Mouse (Mus musculus) CD4-positive, CD25-positive, alpha-beta regulatory T cell, adult 2 months (primary cell): ENCODE data around the gene Sik3.
A peak's percentile ranks its signal among the peaks of the same experiment; 100 is the strongest.
"Not testable (repeated sequence)": the region's sequence is repeated elsewhere in the genome, so short reads cannot be mapped to it uniquely, and the experiment has no call there.

ENCODE experiments used
- DNase-seq: peaks from one replicate; pipeline ENCODE4 v3.0.0-alpha.2; 2012; ENCODE audit warnings: low read depth, low spot score

Gene Sik3

DNA sequence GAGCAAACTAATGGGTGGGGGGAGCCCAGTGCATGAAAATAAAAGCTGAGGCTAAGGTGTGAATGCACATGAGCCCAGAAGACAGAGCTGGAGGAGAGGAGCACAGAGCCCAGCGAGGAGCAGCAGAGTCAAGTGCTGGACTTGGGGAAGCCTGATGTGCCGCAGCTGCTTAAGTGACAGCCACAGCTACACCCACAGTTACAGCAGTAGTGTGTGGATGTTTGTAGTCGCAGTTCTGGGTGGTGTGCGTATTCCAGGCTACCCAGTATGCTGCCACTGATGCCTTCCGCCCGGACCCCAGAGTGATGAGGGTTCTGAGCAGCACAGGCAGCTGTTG is 139.1 kb downstream of the Sik3 start:
- peak; percentile 29 for DNase-seq

DNA sequence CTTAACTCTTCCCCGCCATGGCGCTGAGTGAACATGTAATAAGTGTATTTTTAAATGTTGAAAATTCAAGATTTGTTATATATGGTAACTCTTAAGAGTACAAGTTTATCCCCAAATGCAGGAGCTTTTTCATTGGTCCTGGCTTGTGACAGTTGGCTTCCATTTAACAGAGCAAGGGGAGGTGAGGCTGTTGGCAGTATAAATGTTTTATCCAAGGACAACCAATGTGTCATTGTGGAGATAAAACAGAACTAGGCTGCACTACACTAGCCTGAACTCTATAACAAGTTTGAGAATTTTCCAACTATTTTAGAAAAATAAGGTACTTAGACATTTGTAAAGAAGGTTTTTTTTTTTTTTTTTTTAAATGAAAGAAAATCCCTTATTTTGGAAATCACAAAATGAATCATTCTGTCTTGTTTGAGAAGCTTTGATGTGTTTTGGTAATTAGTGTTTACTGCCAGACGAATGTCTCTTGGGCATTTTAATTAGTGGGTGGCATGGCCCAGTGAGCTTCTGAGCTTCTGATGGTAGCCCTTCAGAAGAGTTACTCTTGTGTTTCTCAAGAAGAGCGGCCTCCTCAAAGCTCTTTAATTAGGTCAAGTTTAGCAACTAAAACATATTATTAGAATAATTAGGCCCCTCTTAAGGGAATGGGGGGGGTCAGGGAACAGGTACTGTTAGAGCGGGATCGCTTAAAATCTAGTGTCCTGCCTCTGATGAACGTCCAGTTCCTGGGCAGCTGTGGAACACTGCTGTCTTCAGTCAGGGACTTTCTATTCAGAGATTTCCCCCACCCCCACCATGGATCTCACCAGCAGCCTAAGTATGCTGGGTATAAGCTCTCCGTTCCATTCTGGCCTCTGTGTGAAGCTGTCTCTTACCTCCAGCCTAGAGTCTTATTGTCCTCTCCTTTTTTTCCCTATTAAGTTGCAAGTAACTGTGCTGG is 139.7 kb downstream of the Sik3 start:
- DNase-seq = no peak

DNA sequence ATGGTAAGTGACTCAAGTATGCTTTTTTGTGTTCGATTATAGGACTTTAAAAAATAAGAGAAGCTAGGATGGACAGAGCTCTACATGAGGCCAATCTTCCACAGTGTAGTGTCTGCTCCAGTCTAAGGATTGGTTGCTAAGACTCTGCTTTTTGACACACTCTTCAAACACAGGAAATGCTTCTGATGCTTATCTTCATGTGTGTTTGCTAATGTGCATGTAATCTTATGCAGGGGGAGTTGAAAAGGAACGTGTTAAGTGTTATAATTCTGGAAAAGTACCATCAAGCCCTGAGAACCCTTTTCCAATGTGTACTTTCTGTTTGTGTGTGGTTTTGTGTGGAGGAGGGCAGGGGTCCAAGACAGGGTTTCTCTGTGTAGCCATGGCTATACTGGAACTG is 141.8 kb downstream of the Sik3 start:
- DNase-seq = peak; percentile 59

DNA sequence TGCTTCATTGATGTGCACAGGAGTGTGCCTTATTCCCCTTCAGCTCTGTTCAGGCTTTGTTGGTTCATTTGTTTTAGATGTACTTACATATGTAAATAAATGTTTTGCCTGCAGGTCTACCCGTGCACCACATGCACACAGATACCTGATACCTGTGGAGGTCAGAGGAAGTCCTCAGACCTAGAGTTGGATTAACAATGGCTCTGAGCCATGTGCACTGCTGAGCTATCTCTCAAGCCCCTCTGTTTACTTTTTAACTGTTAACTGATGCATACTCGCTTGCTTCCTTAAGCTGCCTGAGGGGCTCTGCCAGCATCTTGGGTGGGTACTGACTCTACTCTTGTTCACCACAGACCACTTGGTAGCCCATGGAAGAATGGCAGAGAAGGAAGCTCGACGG is 142.4 kb downstream of the Sik3 start:
- no peak for DNase-seq

DNA sequence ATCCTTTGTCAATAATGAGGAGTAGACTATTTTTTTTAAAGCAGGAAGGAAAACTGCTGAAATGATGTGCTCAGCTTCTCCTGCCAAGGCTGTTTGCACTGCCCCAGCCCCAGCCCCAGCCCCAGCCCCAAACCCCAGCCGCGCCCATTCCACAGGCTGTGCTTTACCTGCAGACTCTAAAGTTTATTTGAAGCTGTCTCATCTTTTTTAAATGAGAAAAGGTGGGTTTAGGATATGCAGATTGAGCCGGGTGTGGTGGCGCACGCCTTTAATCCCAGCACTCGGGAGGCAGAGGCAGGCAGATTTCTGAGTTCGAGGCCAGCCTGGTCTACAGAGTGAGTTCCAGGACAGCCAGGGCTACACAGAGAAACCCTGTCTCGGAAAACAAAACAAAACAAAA is 143.2 kb downstream of the Sik3 start:
- not testable (repeated sequence) for DNase-seq

DNA sequence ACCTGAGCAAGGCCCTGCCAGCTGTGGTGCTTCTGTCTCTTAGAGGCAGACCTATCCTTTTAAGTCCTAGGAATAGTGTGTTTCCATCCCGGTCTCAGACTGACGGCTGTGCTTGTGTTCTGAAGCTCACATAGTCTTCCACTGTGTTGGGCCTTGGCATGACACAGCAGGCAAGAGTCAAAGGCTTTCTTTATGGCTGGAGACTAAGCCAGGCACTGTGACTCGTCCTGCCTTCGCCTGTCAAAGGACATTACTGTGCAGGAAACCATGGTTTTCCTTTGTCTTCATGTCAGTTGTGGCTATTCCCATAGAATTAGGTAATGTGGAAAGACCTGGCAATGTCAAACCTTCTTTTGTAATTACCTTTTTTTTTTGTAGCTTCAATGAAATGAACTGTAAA is 144.1 kb downstream of the Sik3 start:
- no peak for DNase-seq

DNA sequence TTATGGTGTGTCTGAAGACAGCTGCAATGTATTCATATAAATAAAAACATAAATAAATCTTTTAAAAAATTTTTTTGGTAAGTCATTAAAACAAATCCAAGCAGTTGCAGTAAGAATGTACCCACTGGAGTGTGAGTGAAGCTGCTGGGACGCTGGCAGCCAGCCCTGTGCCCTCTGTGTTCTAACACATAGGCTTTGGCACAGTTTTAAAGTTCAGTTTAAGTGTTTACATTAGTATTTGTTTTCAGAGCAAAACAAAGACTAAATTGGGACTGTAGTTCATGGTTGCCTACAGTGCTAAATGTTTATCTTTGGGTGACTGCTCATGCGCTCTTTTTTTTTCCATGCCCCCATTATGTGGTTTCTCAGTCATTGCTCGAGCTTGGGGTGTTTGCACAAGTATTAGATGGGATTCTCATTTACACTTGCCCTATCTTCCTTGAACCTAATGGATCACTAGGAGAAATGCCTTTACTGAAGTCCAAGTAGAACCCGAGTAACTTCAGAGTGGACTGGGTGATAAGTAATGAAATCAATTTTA is 145.7 kb downstream of the Sik3 start:
- no peak for DNase-seq

DNA sequence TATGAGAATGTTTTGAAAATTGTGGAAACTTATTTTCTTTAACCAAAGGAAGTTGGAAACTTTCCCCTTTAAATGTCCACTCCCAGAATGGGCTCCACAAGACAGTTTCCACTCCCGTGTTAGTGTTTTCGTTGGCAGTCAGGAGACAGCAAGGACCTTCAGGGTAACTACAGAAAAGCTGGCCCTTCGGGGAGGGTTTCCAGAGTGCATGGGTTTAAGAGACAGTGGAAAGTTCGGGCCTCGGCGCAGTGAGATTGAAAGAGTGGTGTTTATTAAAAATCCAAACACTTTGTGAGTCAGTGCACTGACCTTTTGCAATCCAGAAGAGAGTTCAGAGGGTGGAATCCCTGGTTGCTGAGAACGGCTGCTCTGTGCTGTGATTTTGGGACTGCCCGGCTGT is 150.8 kb downstream of the Sik3 start:
- no peak for DNase-seq

DNA sequence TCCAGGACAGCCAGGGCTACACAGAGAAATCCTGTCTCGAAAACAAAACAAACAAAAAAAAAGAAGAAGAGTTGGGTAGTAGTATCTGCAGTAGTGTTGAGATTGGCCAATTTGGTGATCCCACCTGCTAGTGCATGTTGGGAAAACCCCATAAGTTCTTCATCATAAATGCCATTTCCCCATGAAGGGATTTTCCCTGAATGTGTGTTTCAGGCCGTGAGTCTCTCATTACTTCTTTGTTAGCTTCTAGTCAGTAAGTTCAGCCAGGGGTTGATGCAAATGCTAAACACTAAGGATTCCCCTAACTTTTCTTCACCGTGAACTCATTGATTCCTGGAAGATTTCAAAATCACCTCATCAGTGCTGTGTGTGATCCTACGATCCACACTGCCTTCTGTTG is 156.2 kb downstream of the Sik3 start:
- DNase-seq = peak; percentile 70

DNA sequence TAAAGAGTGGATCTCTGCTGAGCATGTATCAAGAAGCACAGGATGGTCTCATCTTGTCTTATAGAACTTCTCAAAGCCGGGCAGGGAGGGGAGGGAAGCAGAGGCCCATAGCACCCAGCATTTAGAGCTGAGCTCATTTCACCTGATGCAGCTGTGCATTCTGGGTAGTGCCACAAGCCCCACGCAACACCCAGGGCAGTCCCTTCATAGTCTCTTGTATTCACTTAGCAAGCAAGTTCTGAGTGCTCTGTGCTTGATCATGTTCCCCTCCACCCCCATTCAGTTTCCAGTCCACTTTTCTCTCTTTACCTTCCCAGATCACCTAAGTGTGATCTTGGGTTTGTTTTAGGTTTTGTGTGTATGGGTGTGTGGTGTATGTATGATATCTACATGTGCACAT is 159.6 kb downstream of the Sik3 start:
- peak; percentile 66 for DNase-seq

DNA sequence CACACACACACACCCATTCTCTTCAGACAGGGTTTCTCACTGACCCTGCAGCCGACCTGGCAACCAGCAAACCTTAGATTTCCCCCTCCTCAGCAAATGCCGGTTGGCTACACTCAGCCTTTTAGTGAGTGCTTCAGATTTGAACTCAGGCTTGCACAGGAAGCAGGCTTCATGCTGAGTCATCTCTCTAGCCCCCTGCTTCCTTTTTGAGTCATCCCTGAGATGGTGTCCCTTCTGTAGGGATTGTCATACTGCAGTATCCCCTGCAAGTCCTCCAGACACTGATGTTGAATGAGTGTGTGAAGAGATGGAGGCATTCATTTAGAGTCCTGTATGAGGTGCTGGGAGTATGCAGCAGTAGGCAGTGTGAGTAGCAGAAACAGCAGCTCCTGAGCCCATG is 160.3 kb downstream of the Sik3 start:
- DNase-seq = peak; percentile 65

DNA sequence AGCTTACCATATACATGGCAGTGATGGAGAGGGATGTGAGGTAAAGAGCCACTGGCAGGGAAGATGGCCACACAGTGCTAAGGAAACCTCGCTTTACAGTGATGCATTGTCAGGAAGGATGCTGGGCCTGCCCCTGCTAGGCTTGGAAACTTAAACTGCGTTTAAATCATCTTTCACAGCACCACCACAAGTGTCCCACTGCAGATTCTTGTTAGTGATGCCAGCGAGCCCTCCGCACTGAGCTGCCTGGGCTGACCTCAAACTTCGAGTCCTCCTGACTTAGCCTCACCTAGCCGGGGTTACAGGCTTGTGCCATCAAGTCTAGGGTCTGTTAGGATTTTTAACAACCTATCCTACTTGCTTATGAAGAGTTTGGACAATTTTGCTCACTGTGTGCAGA is 161.3 kb downstream of the Sik3 start:
- peak; percentile 24 for DNase-seq

DNA sequence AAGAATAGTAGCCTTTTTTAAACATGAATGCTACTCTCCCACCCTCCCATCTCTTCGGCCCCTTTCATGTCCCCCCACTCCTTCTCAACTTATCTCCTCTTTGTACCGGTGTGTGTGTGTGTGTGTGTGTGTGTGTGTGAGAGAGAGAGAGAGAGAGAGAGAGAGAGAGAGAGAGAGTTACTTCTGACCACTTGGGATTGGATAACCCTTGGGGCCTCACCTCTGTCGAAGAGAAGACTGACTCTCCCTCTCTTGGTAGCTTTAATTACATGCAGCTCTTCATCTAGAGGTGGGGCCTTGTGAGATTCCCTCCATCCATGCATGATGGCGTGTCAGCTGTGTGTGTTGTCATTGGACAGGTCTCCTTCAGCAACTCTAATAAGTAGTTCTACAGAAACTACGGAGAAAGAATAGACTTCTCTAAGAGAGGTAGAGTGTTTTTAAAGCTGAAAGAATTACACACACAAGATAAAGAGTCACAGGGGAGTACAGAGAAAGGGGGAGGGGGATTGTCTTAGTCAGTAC is 162.2 kb downstream of the Sik3 start:
- peak; percentile 63 for DNase-seq

DNA sequence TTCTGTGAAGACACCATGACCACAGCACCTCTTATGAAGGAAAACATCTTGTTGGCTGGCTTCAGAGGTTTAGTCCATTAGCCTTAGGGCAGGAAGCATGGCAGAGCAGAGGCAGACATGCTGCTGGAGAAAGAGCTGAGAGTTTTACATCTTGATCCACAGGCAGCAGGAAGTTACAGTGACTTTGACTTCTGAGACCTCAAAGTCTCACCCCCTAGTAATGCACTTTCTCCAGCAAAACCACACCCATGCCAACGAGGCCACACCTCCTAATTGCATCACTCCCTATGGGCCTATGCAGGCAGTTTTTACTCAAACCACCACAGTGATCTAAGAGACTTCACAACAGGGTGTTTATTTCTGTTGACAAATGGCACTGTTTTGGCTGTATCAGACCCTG is 162.7 kb downstream of the Sik3 start:
- DNase-seq = peak; percentile 94

DNA sequence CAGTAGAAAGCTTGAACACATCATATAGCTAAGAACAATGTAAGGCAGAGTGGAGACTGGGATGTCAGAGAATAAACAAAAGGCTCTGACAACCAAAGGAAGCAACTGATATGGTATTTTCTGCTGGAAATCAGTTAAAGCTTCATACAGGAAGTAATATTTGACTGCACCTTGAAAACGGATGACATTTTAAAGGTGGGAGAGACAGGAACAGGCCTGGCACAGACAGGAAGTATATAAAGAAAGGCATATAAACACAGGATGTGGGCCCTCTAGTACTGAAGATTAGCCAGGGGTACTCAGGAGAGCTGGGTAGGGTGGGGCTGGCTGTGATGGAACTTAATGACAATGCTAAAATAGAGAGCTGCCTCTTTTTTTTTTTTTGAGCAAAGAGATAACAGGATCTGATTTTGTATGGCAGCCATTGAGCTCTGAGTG is 163.3 kb downstream of the Sik3 start:
- peak; percentile 83 for DNase-seq

DNA sequence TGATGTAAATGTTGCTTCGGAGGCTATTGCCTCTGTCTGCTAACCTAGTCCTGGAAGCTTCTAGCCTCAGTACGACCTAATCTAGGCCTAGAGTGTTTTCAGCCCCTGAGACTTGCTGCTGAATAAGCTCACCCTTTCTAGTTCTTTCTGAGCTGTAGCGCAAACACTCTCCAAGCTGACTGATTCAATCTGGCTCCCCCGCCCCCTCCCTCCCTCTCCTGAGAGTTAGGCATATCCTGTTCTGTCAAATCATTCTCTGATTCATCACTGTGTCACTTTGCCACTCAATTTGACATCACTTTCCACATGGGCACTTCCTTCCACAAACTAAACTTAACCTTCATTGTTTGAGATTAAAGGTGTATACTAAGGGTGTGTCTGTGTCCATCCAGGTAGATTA is 164.0 kb downstream of the Sik3 start:
- peak; percentile 76 for DNase-seq

DNA sequence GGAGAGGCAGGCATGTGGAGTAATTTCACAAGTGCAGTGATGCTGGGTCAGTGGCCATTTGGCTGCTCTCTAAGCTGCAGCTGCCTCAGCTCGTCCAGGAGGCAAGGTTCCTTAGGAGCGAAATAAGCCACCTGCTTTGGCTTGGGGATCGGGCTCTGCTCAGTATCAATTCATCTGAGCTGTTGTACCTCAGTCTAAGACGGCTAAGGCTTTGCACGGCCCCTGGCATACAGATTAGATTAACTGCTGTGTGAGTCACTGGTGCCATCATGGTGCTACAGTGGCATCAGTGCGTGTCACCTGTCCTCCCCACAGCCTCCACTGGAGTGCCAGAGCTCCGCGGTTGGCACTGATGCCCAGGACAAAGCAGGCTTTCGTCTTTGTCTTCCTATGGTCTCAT is 166.0 kb downstream of the Sik3 start:
- DNase-seq = no peak

DNA sequence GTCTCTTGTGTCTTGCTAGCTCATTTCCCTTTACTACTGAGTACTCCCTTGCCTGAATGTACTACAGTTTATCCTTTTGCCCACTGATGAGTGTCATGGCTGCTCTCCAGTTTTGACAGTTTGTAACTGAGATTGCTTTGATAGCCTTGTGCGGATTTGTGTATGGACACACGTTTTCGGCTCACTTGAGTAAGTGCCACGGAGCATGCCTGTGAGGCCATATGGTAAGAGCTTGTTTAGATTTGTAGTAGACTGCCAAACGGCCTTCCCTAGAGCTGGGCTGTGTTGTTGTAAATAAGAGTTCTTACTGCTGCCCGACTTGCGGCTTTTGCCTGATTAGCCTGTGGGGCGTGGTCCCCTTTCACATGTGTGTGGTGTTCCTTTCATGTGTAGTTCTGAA is 168.7 kb downstream of the Sik3 start:
- DNase-seq = no peak

DNA sequence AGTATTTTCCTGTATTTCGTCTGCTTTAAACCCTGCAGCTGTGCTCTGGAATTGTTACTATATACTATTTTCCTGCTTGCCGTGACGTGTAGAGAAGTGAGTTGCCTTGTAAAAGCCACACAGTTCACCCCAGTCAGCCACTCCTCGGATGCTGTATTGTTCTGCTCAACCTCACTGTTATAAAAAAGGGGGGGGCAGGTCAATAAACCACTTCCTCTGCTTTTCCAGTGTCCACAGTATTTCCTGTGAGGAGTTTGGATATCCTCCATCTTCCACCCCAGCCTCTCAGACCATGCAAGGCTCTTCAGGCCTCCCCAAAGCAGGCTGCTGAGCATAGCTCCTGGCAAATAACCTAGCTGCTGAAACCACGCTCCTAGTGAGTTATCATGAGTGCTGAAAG is 171.9 kb downstream of the Sik3 start:
- no peak for DNase-seq

DNA sequence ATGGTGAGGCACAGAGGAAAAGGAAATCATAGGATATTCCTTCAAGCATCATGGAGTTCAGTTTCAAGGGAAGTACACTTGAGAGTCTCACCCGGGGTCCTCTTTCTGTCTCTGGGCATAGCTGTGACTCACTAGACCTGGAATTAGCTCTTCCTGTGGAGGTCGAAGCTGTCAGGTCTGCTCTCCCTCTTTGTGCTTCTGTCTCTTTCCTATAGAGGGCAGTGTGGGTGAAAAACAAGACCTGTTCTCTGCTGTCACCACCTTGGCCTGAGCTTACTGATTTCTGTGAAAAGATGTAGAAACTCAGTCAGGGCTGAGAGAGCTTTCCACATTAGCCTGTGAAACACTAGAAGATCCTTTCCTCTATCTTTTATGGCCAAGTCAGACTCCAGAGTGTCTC is 172.6 kb downstream of the Sik3 start:
- DNase-seq = peak; percentile 78

DNA sequence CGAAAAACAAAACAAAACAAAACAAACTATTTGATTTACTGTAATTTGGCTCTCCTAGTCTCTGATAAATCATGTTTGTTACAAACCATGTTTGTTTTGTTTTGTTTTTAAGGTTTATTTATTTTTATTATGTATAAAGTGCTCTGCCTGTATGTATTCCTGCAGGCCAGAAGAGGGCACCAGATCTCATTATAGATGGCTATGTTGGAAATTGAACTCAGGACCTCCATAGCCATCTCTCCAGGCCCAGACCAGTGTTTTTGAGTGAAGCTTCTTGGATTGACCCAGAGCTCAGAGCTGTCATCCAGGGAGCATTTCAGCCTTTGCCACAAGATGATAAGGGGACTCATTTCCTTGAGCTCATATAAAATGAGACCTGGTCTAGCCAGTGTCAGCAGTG is 173.8 kb downstream of the Sik3 start:
- DNase-seq = peak; percentile 35

DNA sequence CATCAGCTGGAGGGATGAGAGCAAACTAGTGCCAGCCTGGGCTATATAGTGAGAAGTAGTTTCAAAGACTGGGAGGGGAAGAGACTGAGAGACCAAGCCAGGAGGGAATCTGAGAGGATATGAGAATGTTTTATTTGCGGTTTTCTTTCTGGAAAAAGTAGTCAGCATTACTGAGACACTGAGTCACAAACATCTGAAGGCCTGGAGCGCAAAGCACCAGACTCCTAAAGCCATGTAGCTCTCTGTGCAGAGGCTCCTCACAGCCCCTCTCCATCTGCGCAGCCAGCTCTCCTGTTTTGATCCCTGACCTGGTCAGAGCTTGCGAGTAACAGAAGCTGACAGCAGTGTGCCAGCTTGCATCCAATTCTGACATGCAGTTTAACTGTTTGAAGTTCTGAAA is 175.8 kb downstream of the Sik3 start:
- no peak for DNase-seq

DNA sequence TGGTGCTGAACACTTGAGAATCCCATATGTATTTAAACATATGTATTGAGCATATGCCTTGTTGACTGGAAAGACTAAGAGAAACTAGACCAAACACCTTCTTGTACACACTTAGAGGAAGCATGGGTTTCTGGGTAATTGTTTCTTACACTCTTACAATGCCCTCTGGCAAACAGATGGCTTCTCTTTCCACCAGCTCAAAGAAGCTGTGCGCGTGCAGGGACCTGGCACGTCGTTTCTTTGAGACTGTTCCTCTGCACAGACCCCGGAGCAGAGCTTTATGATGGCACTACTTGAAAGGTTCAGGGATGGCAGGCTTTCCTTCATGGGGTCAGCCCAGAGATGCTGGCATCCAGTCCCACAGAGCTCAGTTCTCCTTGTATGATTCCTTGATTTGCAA is 176.3 kb downstream of the Sik3 start:
- no peak for DNase-seq
